Mouse (Mus musculus): ENCODE data around the gene Kcnip4.

GRCm38 (mm10) chr5:48931881-48932280 lies 592.8 kb downstream of the Kcnip4 start:
- no peak for TF ChIP-seq POLR2A (IDR thresholded peaks at IDR 0.05; ENCODE audit: insufficient read length, low read depth)
- TF ChIP-seq TCF12 (IDR thresholded peaks at IDR 0.05; ENCODE audit: insufficient read depth, poor library complexity, severe bottlenecking), result no peak
- no peak for TF ChIP-seq E2F4 (IDR thresholded peaks at IDR 0.05; ENCODE audit: insufficient read depth)
- no peak for TF ChIP-seq USF1 (IDR thresholded peaks at IDR 0.05; ENCODE audit: low read depth)
- no peak for TF ChIP-seq POLR2AphosphoS2 (IDR thresholded peaks at IDR 0.05; ENCODE audit: insufficient read length, low read depth)
- TF ChIP-seq TCF3 (IDR thresholded peaks at IDR 0.05; ENCODE audit: insufficient read length, low read depth), result no peak
- no peak for TF ChIP-seq REST (IDR thresholded peaks at IDR 0.05; ENCODE audit: insufficient read depth, insufficient read length)
- TF ChIP-seq MYOG (IDR thresholded peaks at IDR 0.05; ENCODE audit: control insufficient read depth in 1 of 3, insufficient read depth in 1 of 3, insufficient read length in 2 of 3, low read depth in 2 of 3), result no peak
- TF ChIP-seq SRF (IDR thresholded peaks at IDR 0.05; ENCODE audit: control insufficient read depth, insufficient read length, low read depth), result no peak

All from myocyte (in vitro differentiated cells).